In the genomic region with DNA sequence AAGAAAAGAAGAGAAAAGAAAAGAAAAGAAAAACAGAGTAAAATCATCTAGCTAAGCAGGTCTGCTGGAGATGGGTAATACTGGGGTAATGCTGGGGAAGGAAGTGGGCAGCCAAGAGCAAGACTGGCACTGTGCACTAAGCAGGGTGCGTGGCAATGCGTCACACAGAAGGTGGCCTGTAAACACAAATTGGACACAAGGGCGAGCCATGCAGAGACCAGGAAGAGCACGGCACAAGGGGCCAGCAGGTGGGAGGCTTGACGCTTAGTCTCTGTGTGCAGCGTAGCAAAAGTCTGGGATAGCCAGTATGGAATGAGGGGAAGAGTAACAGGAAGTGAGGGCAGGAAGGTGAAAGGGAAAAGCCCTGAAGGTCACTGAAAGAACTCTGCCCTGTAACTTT, we compare ENCODE assay signal across 9 mouse cellular contexts. TPM values are rescaled to one million over a fixed set of nuclear protein-coding genes. Genes with fewer than 3 reads are reported as not detected.
DNase-seq lines count a peak whose midpoint lies in the region; ATAC-seq and TF ChIP-seq lines count a peak whose summit lies in the region.
"Had no signal": no experiment of that assay in that cellular context is flagged by ENCODE, and none has a peak within 500 bp of the region (broad histone marks: within the 10 kb centered on the region; RNA-seq: fewer than 3 reads in every experiment).

No protein-coding gene starts in this region.

- no peaks in the 10 kb centered on the region for H3K27me3 ChIP-seq in heart, embryonic 14.5 days (ENCODE audit: control insufficient read depth, insufficient read depth, low read length)
- H3K27me3 ChIP-seq in hindbrain, embryonic 12.5 days, result no peaks in the 10 kb centered on the region
- no peaks in the 10 kb centered on the region for H3K27me3 ChIP-seq in midbrain, postnatal 0 days (ENCODE audit: insufficient read depth, low read length)
- H3K27me3 ChIP-seq: limb, embryonic 12.5 days had no signal

- DNase-seq in heart, postnatal 36 days, result no peak
- no peak for DNase-seq in midbrain, postnatal 0 days (ENCODE audit: low spot score)
- DNase-seq in right cerebral cortex, postnatal 14 days, result no peak
- no peak for DNase-seq in kidney, postnatal 10 days
- DNase-seq in left cerebral cortex, postnatal 4 days, result no peak

- no peak for TF ChIP-seq CTCF in bone marrow, adult 2 months (IDR thresholded peaks at IDR 0.05; ENCODE audit: control insufficient read depth, insufficient read depth, low read length)
- no peak for TF ChIP-seq CTCF in midbrain, postnatal 0 days (IDR thresholded peaks at IDR 0.05)

- peak overlapping the region; percentile 45 for H3K4me2 ChIP-seq in heart, embryonic 14.5 days (ENCODE audit: low read length)
- H3K4me2 ChIP-seq in hindbrain, embryonic 12.5 days (replicated peaks), result peak overlapping the region; percentile 41
- peak overlapping the region; percentile 35 for H3K4me2 ChIP-seq in midbrain, postnatal 0 days (ENCODE audit: low read depth, low read length, poor library complexity, severe bottlenecking)
- H3K4me2 ChIP-seq: limb, embryonic 12.5 days had no signal

- no peak overlapping the region for H3K4me3 ChIP-seq in heart, embryonic 14.5 days (ENCODE audit: control insufficient read depth in 1 of 2, insufficient read depth in 1 of 2, low read depth in 1 of 2, low read length in 2 of 2)
- H3K4me3 ChIP-seq in bone marrow, adult 2 months (replicated peaks; ENCODE audit: control insufficient read depth, low read depth, low read length), result peak overlapping the region; percentile 1
- no peak overlapping the region for H3K4me3 ChIP-seq in hindbrain, embryonic 12.5 days
- 0 out of 2 replicates have a peak overlapping the region, but pooled peaks have one; percentile 14 for H3K4me3 ChIP-seq in midbrain, postnatal 0 days (ENCODE audit: low read depth, low read length)
- H3K4me3 ChIP-seq: limb, embryonic 12.5 days had no signal

- peak overlapping the region; percentile 36 to 75 for H3K27ac ChIP-seq in heart, embryonic 14.5 days (replicated peaks in 1 of 2; ENCODE audit: control insufficient read depth in 1 of 2, insufficient read depth in 1 of 2, low read depth in 2 of 2, low read length in 2 of 2)
- H3K27ac ChIP-seq in bone marrow, adult 2 months (ENCODE audit: control insufficient read depth, insufficient read depth, low read depth, low read length, poor library complexity), result no peak overlapping the region
- H3K27ac ChIP-seq in hindbrain, embryonic 12.5 days, result no peak overlapping the region
- no peak overlapping the region for H3K27ac ChIP-seq in midbrain, postnatal 0 days (ENCODE audit: low read depth, low read length)
- H3K27ac ChIP-seq: limb, embryonic 12.5 days had no signal

- intact Hi-C loops in heart, postnatal 36 days (cut with DNase I), result loop anchor here (2.0 to 5.0 kb wide), 2 partner anchors 23 to 35 kb away; no protein-coding TSS in a partner anchor
- intact Hi-C loops in left cerebral cortex, postnatal 4 days (cut with DNase I), result loop anchor here (10.0 kb wide), 1 partner anchor 57 kb away; no protein-coding TSS in a partner anchor

- H3K9ac ChIP-seq in heart, embryonic 14.5 days (ENCODE audit: low read length), result peak overlapping the region; percentile 62
- H3K9ac ChIP-seq in hindbrain, embryonic 12.5 days, result peak overlapping the region; percentile 4; the same call in 1 of the 2 replicates
- no peak overlapping the region for H3K9ac ChIP-seq in midbrain, postnatal 0 days (replicated peaks; ENCODE audit: low read length, poor library complexity, severe bottlenecking)
- H3K9ac ChIP-seq: limb, embryonic 12.5 days had no signal

- WGBS in heart, embryonic 14.5 days, result 51% methylated on average over 6 of the region's 6 CpGs
- WGBS in bone marrow, adult 2 months, result 18% methylated on average over 6 of the region's 6 CpGs
- WGBS in hindbrain, embryonic 12.5 days, result 34% methylated on average over 6 of the region's 6 CpGs
- 17% methylated on average over 6 of the region's 6 CpGs for WGBS in midbrain, postnatal 0 days

- peaks cover 15 to 61% of the 10 kb centered on the region in 2 experiments for H3K4me1 ChIP-seq in heart, embryonic 14.5 days (ENCODE audit: control insufficient read depth in 2 of 2, insufficient read depth in 2 of 2, low read length in 2 of 2)
- H3K4me1 ChIP-seq in bone marrow, adult 2 months (ENCODE audit: control insufficient read depth, insufficient read depth, low read length), result peaks cover 4% of the 10 kb centered on the region; the same call in 1 of the 2 replicates
- peaks cover 43% of the 10 kb centered on the region for H3K4me1 ChIP-seq in hindbrain, embryonic 12.5 days
- peaks cover 32% of the 10 kb centered on the region for H3K4me1 ChIP-seq in midbrain, postnatal 0 days (ENCODE audit: insufficient read depth, low read length)

- H3K36me3 ChIP-seq in heart, embryonic 14.5 days (ENCODE audit: control insufficient read depth, insufficient read depth, low read length), result no peaks in the 10 kb centered on the region; the same call in 1 of the 2 replicates
- no peaks in the 10 kb centered on the region for H3K36me3 ChIP-seq in hindbrain, embryonic 12.5 days
- no peaks in the 10 kb centered on the region for H3K36me3 ChIP-seq in midbrain, postnatal 0 days (ENCODE audit: insufficient read depth, low read length)
- H3K36me3 ChIP-seq: limb, embryonic 12.5 days had no signal

- no peak for TF ChIP-seq POLR2A in bone marrow, adult 2 months (IDR thresholded peaks at IDR 0.05; ENCODE audit: borderline replicate concordance, control insufficient read depth, low read depth, low read length)

- H3K9me3 ChIP-seq in heart, embryonic 14.5 days (ENCODE audit: control insufficient read depth, low read length), result no peaks in the 10 kb centered on the region
- H3K9me3 ChIP-seq in hindbrain, embryonic 12.5 days (replicated peaks), result no peaks in the 10 kb centered on the region
- no peaks in the 10 kb centered on the region for H3K9me3 ChIP-seq in midbrain, postnatal 0 days (ENCODE audit: low read length)
- H3K9me3 ChIP-seq: limb, embryonic 12.5 days had no signal

- ATAC-seq in heart, embryonic 14.5 days (ENCODE audit: insufficient number of reproducible peaks, insufficient read depth, low FRiP score, low read depth), result no peak
- no peak for ATAC-seq in hindbrain, embryonic 12.5 days (ENCODE audit: low FRiP score)
- peak; percentile 22; the same call in 1 of the 2 replicates for ATAC-seq in midbrain, postnatal 0 days (ENCODE audit: low FRiP score)

RNA-seq across cellular contexts. Expression of gene Arhgap21, which starts 6.9 kb away (rescaled TPM):
- polyA plus RNA-seq in heart, embryonic 14.5 days (2014; fragmentation: Nextera tagmentation; extraction: Ambion mirVana), result 27.4 and 28.0 TPM in 2 replicates
- total RNA-seq in heart, postnatal 36 days (2021), result 10 to 100 TPM; 73.4 to 85.7 TPM
- 15.6 and 22.6 TPM in 2 replicates for polyA plus RNA-seq in bone marrow, adult 2 months (2011; ENCODE audit: insufficient read depth, insufficient read length, low replicate concordance, missing spikeins)
- 64.4 and 66.1 TPM in 2 replicates for polyA plus RNA-seq in hindbrain, embryonic 12.5 days (2016; fragmentation: Nextera tagmentation; extraction: Ambion mirVana)
- 81.8 and 108 TPM in 2 replicates for total RNA-seq in midbrain, postnatal 0 days (2014; rRNA removed)
- 24.2 and 31.6 TPM in 2 replicates for polyA plus RNA-seq in midbrain, postnatal 0 days (2015; fragmentation: Nextera tagmentation; extraction: Ambion mirVana)
- 100 to 1,000 TPM; 235 to 259 TPM for total RNA-seq in left cerebral cortex, postnatal 4 days (2021)

Comparison
In these comparisons a context has a peak if more than half of its experiments do, and no peak if none do; other contexts are left out.
1. H3K27ac ChIP-seq: peak in heart, embryonic 14.5 days (2 of 2); none in bone marrow, adult 2 months (single experiment), hindbrain, embryonic 12.5 days (single experiment) and midbrain, postnatal 0 days (single experiment).
2. H3K4me3 ChIP-seq: peak in bone marrow, adult 2 months (single experiment) and midbrain, postnatal 0 days (single experiment); none in heart, embryonic 14.5 days (0 of 2) and hindbrain, embryonic 12.5 days (single experiment).
3. Peak in every context shown above with its lines, with median percentiles within 50 percentile points of each other: H3K4me2 ChIP-seq.